Mouse (Mus musculus) C2C12 (cell line): ENCODE measurements at regions not wholly inside any gene's neighbourhood (a gene's known extent, or its start where the extent isn't known, plus 50 kb on each side); places are given as distances from the start of the nearest gene placed in this dataset.

ENCODE experiments used
- CEBPB ChIP-seq: IDR thresholded peaks from one replicate; pipeline ENCODE4 v1.6.1; 2011; ENCODE audit warnings: low read depth, mild to moderate bottlenecking, control low read depth, moderate library complexity
- CTCF ChIP-seq: IDR thresholded peaks from one replicate; pipeline ENCODE4 v1.5.1; 2011; ENCODE audit not compliant: control insufficient read depth, insufficient read depth, insufficient read length
- MAX ChIP-seq: IDR thresholded peaks from one replicate; pipeline ENCODE4 v1.6.1; 2011; ENCODE audit warnings: mild to moderate bottlenecking, control low read depth
- MYOD1 ChIP-seq: IDR thresholded peaks from one replicate; pipeline ENCODE4 v1.6.1; 2011; ENCODE audit warnings: low read depth; ENCODE audit not compliant: control insufficient read depth, insufficient read length
- MYOG ChIP-seq: IDR thresholded peaks from one replicate; pipeline ENCODE4 v1.6.1; 2011; ENCODE audit not compliant: control insufficient read depth, insufficient read length; ENCODE audit errors: extremely low read depth
- USF1 ChIP-seq: IDR thresholded peaks from one replicate; pipeline ENCODE4 v1.6.1; 2011; ENCODE audit warnings: low read depth, mild to moderate bottlenecking, control low read depth, moderate library complexity

DNA sequence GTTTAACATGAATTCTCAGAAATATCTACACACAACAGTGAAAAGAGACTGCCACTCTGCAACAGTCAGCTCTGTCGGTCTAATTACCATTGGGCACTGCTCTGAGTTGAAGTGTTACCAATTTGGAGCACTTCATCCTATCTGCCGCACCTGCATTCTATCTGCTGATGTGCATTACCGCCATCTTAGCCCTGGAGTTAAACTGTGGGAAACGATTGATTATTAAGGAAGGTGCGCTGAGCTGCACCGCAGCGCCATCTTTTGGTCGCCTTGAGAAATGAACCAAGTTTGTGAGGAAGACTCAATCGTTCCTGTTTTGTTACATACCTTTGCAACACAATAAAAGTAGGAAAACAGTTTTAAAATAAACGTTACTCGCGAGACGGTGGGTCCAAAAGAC, 110.5 kb downstream of the Rergl start:
- TF ChIP-seq MYOD1: no peak
- no peak for TF ChIP-seq CTCF
- no peak for TF ChIP-seq USF1
- no peak for TF ChIP-seq CEBPB
- TF ChIP-seq MAX: no peak
- no peak for TF ChIP-seq MYOG
